Mouse (Mus musculus) neutrophil, adult 5-6 weeks (primary cell): ENCODE data around the gene Rpl36. TPM values are rescaled to one million over a fixed set of nuclear protein-coding genes. Genes with fewer than 3 reads are reported as not detected.
A peak's percentile ranks its signal among the peaks of the same experiment; 100 is the strongest.
"Not testable (repeated sequence)": the region's sequence is repeated elsewhere in the genome, so short reads cannot be mapped to it uniquely, and the experiment has no call there.

ENCODE experiments used
- ATAC-seq: fragments of 151-379, 151-347 bp; 2 replicates; pipeline ENCODE4 v1.8.0; 2017; ENCODE audit warnings: mild to moderate bottlenecking, moderate TSS enrichment; ENCODE audit not compliant: insufficient number of reproducible peaks, poor library complexity, low FRiP score, severe bottlenecking; ENCODE audit errors: extremely low read depth
- total RNA-seq: library from RNA; stranded (forward); fragments of 200-1000 nt; gene quantifications from 2 replicates; pipeline ENCODE4 v1.2.3, GENCODE M21; 2017

Gene Rpl36
- total RNA-seq, 1 experiment from 2014 or later, result 894 TPM

DNA sequence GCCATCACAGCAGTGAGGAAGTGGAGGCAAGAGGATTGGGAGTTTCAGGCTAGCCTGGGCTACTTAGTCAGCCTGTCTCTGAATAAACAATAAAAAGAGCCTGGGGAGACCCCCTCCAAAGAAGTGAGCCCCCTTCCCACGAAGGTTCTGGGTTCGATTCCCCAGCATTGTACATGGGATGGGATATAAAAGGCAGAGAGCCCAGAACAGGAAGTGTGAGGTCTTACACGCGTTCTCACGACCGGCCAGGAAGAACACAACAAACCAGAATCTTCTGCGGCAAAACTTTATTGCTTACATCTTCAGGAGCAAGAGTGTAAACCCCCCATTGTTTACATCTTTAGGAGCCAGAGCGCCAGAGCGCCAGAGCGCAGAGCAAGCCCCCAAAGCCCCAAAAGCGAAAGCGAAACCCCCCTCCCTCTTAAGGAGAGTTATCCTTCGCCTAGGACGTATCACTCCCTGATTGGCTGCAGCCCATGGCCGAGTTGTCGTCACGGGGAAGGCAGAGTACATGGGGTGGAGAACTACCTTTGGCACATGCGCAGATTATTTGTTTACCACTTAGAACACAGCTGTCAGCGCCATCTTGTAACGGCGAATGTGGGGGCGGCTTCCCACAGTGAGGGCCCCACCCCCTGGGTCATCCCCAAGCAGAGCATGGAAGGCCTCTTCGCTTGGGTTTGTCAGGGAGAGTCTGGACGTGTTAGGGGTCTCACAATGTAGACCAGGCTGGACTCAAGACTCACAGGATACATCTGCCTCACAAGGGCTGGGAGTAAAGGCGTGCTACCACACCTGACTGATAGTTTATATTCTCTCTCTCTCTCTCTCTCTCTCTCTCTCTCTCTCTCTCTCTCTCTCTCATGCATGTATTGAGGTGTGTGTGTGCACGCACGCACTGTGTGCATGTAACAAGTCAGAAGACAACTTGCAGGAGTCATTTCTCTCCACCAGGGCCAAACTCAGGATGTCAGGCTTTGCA, 16.9 kb downstream of the Rpl36 start:
- ATAC-seq, result not testable (repeated sequence)

DNA sequence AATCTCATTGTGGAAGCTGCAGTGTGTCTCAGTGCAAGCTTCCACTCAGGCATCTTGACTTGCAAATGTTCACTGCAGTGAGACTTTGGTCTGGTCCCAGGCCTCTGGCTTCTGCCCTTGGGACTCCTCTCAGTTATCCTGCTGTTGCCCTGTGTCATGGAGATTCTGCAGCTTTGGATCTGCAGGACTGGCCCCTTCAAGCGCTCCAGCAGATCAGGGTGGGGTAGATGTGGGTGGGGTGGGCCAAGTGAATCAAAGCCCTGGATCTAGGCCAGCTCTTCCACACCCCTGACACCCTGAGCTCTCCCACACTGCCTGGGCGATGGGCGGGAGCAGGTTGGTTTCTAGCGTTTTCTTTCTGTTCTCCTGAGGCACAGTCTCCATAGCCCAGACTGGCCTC, 18.6 kb downstream of the Rpl36 start:
- no peak for ATAC-seq

DNA sequence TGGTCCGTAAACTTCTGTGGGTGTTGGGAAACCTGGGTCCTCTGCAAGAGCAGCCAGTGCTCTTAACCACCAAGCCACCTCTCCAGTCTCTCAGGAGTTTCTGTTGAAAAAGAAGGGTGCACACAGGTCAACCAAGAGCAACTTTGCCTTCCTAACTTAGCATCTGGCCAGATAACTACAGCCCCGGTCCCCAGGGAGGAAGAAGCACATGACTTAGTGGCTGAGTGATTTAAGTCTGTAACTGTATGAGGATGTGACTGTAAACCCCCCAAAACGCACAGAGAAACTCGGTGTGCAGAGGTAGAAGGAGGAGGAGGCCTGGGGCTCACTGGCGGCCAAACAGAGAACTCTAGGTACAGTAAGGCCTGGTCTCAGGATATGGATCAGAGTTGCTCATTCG, 20.8 kb downstream of the Rpl36 start:
- ATAC-seq, result peak; percentile 55; the same call in 1 of the 2 replicates

DNA sequence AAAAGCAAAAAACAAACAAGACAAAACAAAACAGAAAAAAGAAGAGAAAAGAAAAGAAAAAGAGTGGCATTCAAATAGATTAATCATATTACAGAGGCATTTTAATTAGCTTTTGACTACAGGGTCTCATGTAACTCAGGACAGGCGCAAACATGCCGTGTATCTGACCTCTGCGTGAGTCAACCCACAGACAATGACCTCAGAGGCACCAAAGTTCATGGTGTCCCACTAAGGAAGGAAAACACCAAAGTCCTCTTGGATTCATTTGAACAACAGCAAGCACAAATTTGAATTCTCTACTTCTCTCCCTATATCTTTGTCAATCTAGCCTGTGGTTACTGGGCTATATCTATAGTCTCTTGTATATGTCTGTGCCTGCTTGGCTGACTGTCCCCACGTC, 30.0 kb downstream of the Rpl36 start:
- ATAC-seq, result no peak

DNA sequence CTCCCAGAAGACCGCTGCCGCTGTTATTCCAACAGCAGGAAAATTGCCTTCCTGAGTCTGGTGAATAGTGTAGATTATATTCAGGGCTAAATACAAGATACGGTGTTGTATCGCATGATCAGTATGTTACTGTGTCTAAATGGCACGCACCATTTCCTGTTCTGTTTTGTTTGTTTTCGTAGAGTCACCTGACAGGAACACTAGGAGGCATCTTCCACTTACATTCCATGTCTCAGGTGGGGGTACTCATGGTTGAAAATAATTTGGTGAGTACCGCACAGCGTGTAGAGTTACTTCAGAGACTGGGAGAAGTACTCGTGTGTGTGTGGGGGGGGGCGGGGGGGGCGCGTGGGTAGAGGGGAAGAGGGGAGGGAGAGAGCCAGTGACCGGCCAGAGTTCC, 34.3 kb downstream of the Rpl36 start:
- ATAC-seq, result no peak

DNA sequence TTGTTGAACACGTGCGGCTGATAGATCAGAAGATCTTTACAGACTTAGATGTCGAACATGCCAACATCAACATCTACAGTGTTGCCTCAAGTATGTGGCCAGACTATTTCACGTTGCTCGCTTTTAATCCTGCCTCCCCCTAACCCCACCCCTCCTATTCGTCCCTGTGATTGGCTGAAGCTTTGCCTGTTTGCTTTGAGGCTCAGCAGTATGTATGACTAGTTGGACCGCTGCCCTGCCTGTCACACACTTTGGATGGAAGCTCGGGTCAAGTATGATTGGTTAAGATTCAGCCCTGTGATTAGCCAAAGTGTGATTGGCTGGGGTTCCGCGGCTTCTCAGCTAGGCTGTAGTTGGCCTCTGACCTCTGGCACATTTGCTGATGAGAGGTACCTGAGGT, 38.6 kb downstream of the Rpl36 start:
- no peak for ATAC-seq

DNA sequence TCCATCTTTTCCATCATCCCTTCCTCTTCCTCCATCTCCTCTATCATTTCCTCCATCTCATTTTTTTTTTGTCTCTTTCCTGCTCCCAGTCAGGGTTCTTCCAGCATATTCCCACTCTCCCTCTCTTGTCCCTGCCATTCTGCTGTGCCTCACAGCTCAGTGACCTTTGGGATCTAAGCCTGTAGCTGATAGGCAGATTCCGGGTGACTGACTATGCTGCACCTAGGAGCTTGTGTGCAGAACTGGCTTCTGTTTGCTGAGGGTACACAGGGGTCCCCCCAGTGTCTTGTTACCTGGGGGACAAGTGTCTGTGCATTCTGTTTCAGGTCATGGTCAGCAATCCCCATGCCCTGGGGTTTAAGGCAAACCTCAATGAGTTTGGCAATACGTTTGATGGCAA, 41.6 kb downstream of the Rpl36 start:
- no peak for ATAC-seq

DNA sequence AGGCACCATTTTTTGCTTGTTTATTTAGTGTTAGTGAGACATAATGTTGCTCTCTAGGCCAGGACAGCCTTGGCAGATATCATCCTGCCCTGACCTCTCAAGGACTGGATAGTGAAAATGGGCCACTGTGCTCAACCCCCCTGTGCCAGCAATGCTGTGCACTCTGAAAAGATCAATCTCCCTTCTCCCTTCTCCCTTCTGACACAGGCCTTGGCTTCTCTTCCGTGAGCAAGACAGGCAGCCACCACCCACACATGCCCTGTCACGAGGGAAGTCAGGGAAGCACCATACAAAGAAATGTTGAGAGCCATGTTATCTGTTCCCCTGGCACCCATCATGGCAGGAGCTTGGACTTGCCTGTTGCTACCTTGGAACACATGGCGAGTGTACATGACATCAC, 42.1 kb downstream of the Rpl36 start:
- ATAC-seq, result no peak

DNA sequence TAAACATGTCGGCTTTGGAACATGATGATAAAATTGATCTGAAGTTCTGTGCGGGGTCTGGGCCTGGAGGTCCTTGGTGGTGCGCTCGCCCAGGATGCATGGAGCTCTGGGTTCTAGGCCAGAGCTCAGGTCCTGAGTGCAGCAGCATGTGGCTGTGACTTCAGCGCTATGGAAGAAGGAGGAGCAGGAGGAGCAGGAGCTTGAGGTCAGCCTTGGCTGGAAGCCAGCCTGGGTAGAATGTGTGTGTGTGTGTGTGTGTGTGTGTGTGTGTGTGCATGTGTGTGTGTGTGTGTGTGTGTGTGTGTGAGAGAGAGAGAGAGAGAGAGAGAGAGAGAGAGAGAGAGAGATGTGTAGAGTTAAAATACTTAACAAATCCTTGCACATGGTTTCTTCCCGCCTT, 43.0 kb downstream of the Rpl36 start:
- ATAC-seq, result no peak

DNA sequence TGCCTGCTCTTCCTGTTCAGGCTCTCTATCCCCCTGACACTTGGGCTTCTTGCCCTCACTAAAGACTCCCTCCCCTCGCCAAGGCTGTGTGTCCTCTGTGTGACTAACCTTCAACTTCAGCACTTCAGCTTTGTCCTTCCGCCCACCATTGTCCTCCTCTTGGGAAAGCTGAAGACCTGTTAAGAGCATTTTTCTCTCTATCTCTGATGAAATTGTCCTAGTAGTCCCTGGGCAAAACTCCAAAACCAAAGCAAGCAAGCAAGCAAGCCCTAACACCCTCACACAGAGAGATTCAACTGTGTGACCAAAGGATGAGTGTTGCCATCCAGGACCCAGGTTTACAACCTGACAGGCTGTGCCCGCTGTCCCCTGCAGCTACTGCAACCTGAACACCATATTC, 50.4 kb downstream of the Rpl36 start:
- ATAC-seq, result no peak

Other genes starting within 250 kb of the Rpl36 start
- 6.4 and 6.8 TPM in 2 replicates for gene Ptprs, start 136.9 kb upstream of the Rpl36 start, total RNA-seq
- gene Znrf4, start 101.0 kb upstream of the Rpl36 start, total RNA-seq, result not detected in 2 replicates
- gene Gm20219, start 59.0 kb upstream of the Rpl36 start, total RNA-seq, result 2.2 and 3.3 TPM in 2 replicates
- 329 and 358 TPM in 2 replicates for gene Safb2, start 28.8 kb upstream of the Rpl36 start, total RNA-seq
- 243 and 262 TPM in 2 replicates for gene Safb, start 28.6 kb upstream of the Rpl36 start, total RNA-seq
- gene 2410015M20Rik, start 3.6 kb upstream of the Rpl36 start, total RNA-seq, result 33.3 and 62.5 TPM in 2 replicates
- 32.6 and 32.9 TPM in 2 replicates for gene Lonp1, start 13.5 kb downstream of the Rpl36 start, total RNA-seq
- not detected in 2 replicates for gene Catsperd, start 14.7 kb downstream of the Rpl36 start, total RNA-seq
- 64.5 and 65.3 TPM in 2 replicates for gene Ranbp3, start 59.9 kb downstream of the Rpl36 start, total RNA-seq
- gene Ndufa11, start 104.4 kb downstream of the Rpl36 start, total RNA-seq, result 31.2 and 33.6 TPM in 2 replicates
- gene Vmac, start 104.6 kb downstream of the Rpl36 start, total RNA-seq, result 10.7 and 10.8 TPM in 2 replicates
- gene Nrtn, start 144.1 kb downstream of the Rpl36 start, total RNA-seq, result not detected in 2 replicates
- gene Dus3l, start 151.3 kb downstream of the Rpl36 start, total RNA-seq, result 25.9 and 27.0 TPM in 2 replicates
- gene Prr22, start 156.8 kb downstream of the Rpl36 start, total RNA-seq, result 0.25 and 0.58 TPM in 2 replicates
- gene Rfx2, start 217.6 kb downstream of the Rpl36 start, total RNA-seq, result 8.6 and 11.1 TPM in 2 replicates